23 mouse cellular contexts compared by ENCODE assay signal in genomic region chr13:97261549-97261948, GRCm38 (mm10). TPM values are rescaled to one million over a fixed set of nuclear protein-coding genes. Genes with fewer than 3 reads are reported as not detected.
DNase-seq lines count a peak whose midpoint lies in the region; ATAC-seq and TF ChIP-seq lines count a peak whose summit lies in the region.
"Had no signal": no experiment of that assay in that cellular context is flagged by ENCODE, and none has a peak within 500 bp of the region (broad histone marks: within the 10 kb centered on the region; RNA-seq: fewer than 3 reads in every experiment).

No protein-coding gene starts in this region.

- peak; percentile 35; the same call in 1 of the 2 replicates for ATAC-seq in forebrain, embryonic 14.5 days
- ATAC-seq in forebrain, embryonic 16.5 days = no peak
- ATAC-seq in limb, embryonic 12.5 days (ENCODE audit: insufficient number of reproducible peaks, insufficient read depth, low FRiP score, low TSS enrichment, low read depth) = 0 out of 2 replicates have a peak, but pooled peaks have one; percentile 20
- ATAC-seq in frontal cortex, adult (ENCODE audit: low TSS enrichment) = no peak
- ATAC-seq: CD4-positive, CD25-positive, alpha-beta regulatory T cell, adult 4 months; midbrain, embryonic 16.5 days had no signal

- TF ChIP-seq EP300 in ES-Bruce4 (IDR thresholded peaks at IDR 0.05; ENCODE audit: insufficient read depth, low read depth, low read length) = no peak

- peaks cover 22% of the 10 kb centered on the region for H3K4me1 ChIP-seq in forebrain, embryonic 14.5 days (ENCODE audit: control insufficient read depth, insufficient read depth, low read length)
- H3K4me1 ChIP-seq in forebrain, embryonic 16.5 days (replicated peaks; ENCODE audit: control insufficient read depth, insufficient read depth, low read length) = peaks cover 12% of the 10 kb centered on the region
- peaks cover 31% of the 10 kb centered on the region for H3K4me1 ChIP-seq in limb, embryonic 12.5 days (replicated peaks)
- peaks cover 35% of the 10 kb centered on the region for H3K4me1 ChIP-seq in limb, embryonic 10.5 days
- peaks cover 8% of the 10 kb centered on the region for H3K4me1 ChIP-seq in ES-Bruce4 (ENCODE audit: control insufficient read depth, insufficient read depth, low read length)
- H3K4me1 ChIP-seq: megakaryocyte, embryonic 14.5 days had no signal

- H3K27me3 ChIP-seq in forebrain, embryonic 14.5 days (replicated peaks; ENCODE audit: control insufficient read depth, insufficient read depth, low read length) = no peaks in the 10 kb centered on the region
- no peaks in the 10 kb centered on the region for H3K27me3 ChIP-seq in forebrain, embryonic 16.5 days (replicated peaks; ENCODE audit: control insufficient read depth, insufficient read depth, low read length)
- H3K27me3 ChIP-seq in limb, embryonic 12.5 days = peaks cover 5% of the 10 kb centered on the region; the same call in 1 of the 2 replicates
- H3K27me3 ChIP-seq in limb, embryonic 10.5 days (ENCODE audit: low read depth, poor library complexity, severe bottlenecking) = peaks cover 16% of the 10 kb centered on the region; the same call in 1 of the 2 replicates
- no peaks in the 10 kb centered on the region for H3K27me3 ChIP-seq in ES-Bruce4 (ENCODE audit: control insufficient read depth, insufficient read depth, low read length, poor library complexity, severe bottlenecking)
- H3K27me3 ChIP-seq: embryonic facial prominence, embryonic 15.5 days; stomach, embryonic 15.5 days had no signal

- 51% methylated on average over 8 of the region's 8 CpGs for WGBS in forebrain, embryonic 14.5 days
- WGBS in forebrain, embryonic 16.5 days = 61% methylated on average over 8 of the region's 8 CpGs
- WGBS in limb, embryonic 12.5 days = 62% methylated on average over 8 of the region's 8 CpGs
- 46% methylated on average over 8 of the region's 8 CpGs for WGBS in limb, embryonic 10.5 days

- no peaks in the 10 kb centered on the region for H3K9me3 ChIP-seq in forebrain, embryonic 14.5 days (replicated peaks; ENCODE audit: control insufficient read depth, low read length)
- H3K9me3 ChIP-seq in forebrain, embryonic 16.5 days (ENCODE audit: control insufficient read depth, low read length) = no peaks in the 10 kb centered on the region
- no peaks in the 10 kb centered on the region; the same call in 1 of the 2 replicates for H3K9me3 ChIP-seq in limb, embryonic 12.5 days
- no peaks in the 10 kb centered on the region for H3K9me3 ChIP-seq in limb, embryonic 10.5 days (replicated peaks)
- no peaks in the 10 kb centered on the region for H3K9me3 ChIP-seq in ES-Bruce4 (replicated peaks; ENCODE audit: control insufficient read depth, insufficient read depth, low read length, poor library complexity, severe bottlenecking)
- H3K9me3 ChIP-seq: embryonic facial prominence, embryonic 15.5 days; heart, embryonic 10.5 days; stomach, embryonic 15.5 days had no signal

- no peak for TF ChIP-seq POLR2A in ES-Bruce4 (IDR thresholded peaks at IDR 0.05; ENCODE audit: insufficient read depth, low read length)
- TF ChIP-seq POLR2A in brain, embryonic 14.5 days (IDR thresholded peaks at IDR 0.05; ENCODE audit: borderline replicate concordance, extremely low read depth, insufficient read depth, insufficient read length, poor library complexity, severe bottlenecking) = no peak

- no peak for TF ChIP-seq CTCF in ES-Bruce4 (IDR thresholded peaks at IDR 0.05; ENCODE audit: low read depth, low read length)
- TF ChIP-seq CTCF in brain, embryonic 14.5 days (IDR thresholded peaks at IDR 0.05; ENCODE audit: borderline replicate concordance, extremely low read depth, insufficient read depth, insufficient read length) = no peak

- DNase-seq in forebrain, embryonic 14.5 days (ENCODE audit: low spot score) = no peak
- no peak for DNase-seq in limb, embryonic 10.5 days (ENCODE audit: low spot score)
- DNase-seq in brain, embryonic 14.5 days (ENCODE audit: low read depth) = peak; percentile 16
- DNase-seq in left cerebral cortex, adult 18-20 months (ENCODE audit: low spot score in 2 of 2) = no peak
- DNase-seq: adrenal gland, postnatal 25 days; cerebellum, adult 9-10 months; heart, postnatal 4 days; kidney, adult 18-20 months; layer of hippocampus, adult 9-11 months; left cerebral cortex, postnatal 4 days; lung, postnatal 10 days; thymus, adult 2 months had no signal

- no peak overlapping the region for H3K4me2 ChIP-seq in forebrain, embryonic 14.5 days (ENCODE audit: low read length)
- no peak overlapping the region for H3K4me2 ChIP-seq in forebrain, embryonic 16.5 days (ENCODE audit: low read length)
- no peak overlapping the region for H3K4me2 ChIP-seq in limb, embryonic 12.5 days
- H3K4me2 ChIP-seq: embryonic facial prominence, embryonic 15.5 days; stomach, embryonic 15.5 days had no signal

- no peak overlapping the region for H3K9ac ChIP-seq in forebrain, embryonic 14.5 days (ENCODE audit: low read length)
- H3K9ac ChIP-seq in forebrain, embryonic 16.5 days (replicated peaks; ENCODE audit: low read depth, low read length) = no peak overlapping the region
- H3K9ac ChIP-seq in limb, embryonic 12.5 days (replicated peaks) = no peak overlapping the region
- H3K9ac ChIP-seq in ES-Bruce4 (ENCODE audit: low read depth, poor library complexity, severe bottlenecking) = no peak overlapping the region
- H3K9ac ChIP-seq: embryonic facial prominence, embryonic 15.5 days; stomach, embryonic 15.5 days had no signal

- no peak overlapping the region for H3K27ac ChIP-seq in forebrain, embryonic 14.5 days (ENCODE audit: low read depth, low read length)
- H3K27ac ChIP-seq in forebrain, embryonic 16.5 days (ENCODE audit: low read length) = no peak overlapping the region
- no peak overlapping the region for H3K27ac ChIP-seq in limb, embryonic 12.5 days
- H3K27ac ChIP-seq in limb, embryonic 10.5 days = no peak overlapping the region
- peak overlapping the region; percentile 43 for H3K27ac ChIP-seq in ES-Bruce4 (ENCODE audit: insufficient read depth, low read length)
- H3K27ac ChIP-seq: embryonic facial prominence, embryonic 15.5 days; heart, embryonic 10.5 days; kidney, postnatal 0 days; stomach, embryonic 15.5 days had no signal

- no peak overlapping the region for H3K4me3 ChIP-seq in forebrain, embryonic 14.5 days (ENCODE audit: low read depth, low read length)
- H3K4me3 ChIP-seq in forebrain, embryonic 16.5 days (replicated peaks; ENCODE audit: low read length) = no peak overlapping the region
- H3K4me3 ChIP-seq in limb, embryonic 12.5 days (replicated peaks) = no peak overlapping the region
- H3K4me3 ChIP-seq in limb, embryonic 10.5 days = no peak overlapping the region
- H3K4me3 ChIP-seq in ES-Bruce4 (ENCODE audit: low read depth, low read length) = no peak overlapping the region
- H3K4me3 ChIP-seq: embryonic facial prominence, embryonic 15.5 days; heart, embryonic 10.5 days; megakaryocyte, embryonic 14.5 days; stomach, embryonic 15.5 days had no signal

- H3K36me3 ChIP-seq in forebrain, embryonic 14.5 days (ENCODE audit: control insufficient read depth, insufficient read depth, low read length) = no peaks in the 10 kb centered on the region
- H3K36me3 ChIP-seq in forebrain, embryonic 16.5 days (ENCODE audit: control insufficient read depth, insufficient read depth) = no peaks in the 10 kb centered on the region
- no peaks in the 10 kb centered on the region for H3K36me3 ChIP-seq in limb, embryonic 12.5 days
- no peaks in the 10 kb centered on the region for H3K36me3 ChIP-seq in limb, embryonic 10.5 days
- no peaks in the 10 kb centered on the region for H3K36me3 ChIP-seq in ES-Bruce4 (ENCODE audit: control insufficient read depth, insufficient read depth, low read length, poor library complexity, severe bottlenecking)
- H3K36me3 ChIP-seq: embryonic facial prominence, embryonic 15.5 days; heart, embryonic 10.5 days; stomach, embryonic 15.5 days had no signal

RNA-seq across cellular contexts. Expression of gene Enc1, which starts 20.6 kb away (rescaled TPM):
- 89.5 and 96.5 TPM in 2 replicates for polyA plus RNA-seq in forebrain, embryonic 14.5 days (2014; fragmentation: Nextera tagmentation; extraction: Ambion mirVana)
- polyA plus RNA-seq in forebrain, embryonic 16.5 days (2015; fragmentation: Nextera tagmentation; extraction: Ambion mirVana) = 133 and 143 TPM in 2 replicates
- 5.8 and 6.8 TPM in 2 replicates for polyA plus RNA-seq in limb, embryonic 12.5 days (2016; fragmentation: Nextera tagmentation; extraction: Ambion mirVana)
- polyA plus RNA-seq in limb, embryonic 10.5 days (2016; fragmentation: Nextera tagmentation; extraction: Ambion mirVana) = 2.5 and 4.3 TPM in 2 replicates
- polyA plus RNA-seq in ES-Bruce4 (2011; ENCODE audit: insufficient read depth, insufficient read length, low read depth, missing spikeins) = 83.0 TPM in 2 replicates
- 249 and 303 TPM in 2 replicates for polyA plus RNA-seq in brain, embryonic 14.5 days (2012; rRNA removed)
- total RNA-seq in left cerebral cortex, adult 18-20 months (2021) = 100 to 1,000 TPM; 640 to 678 TPM

Comparison
In these comparisons a context has a peak if more than half of its experiments do, and no peak if none do; other contexts are left out.
1. ATAC-seq: peak in forebrain, embryonic 14.5 days (single experiment) and limb, embryonic 12.5 days (single experiment); none in forebrain, embryonic 16.5 days (single experiment) and frontal cortex, adult (single experiment).
2. RNA of gene Enc1, which starts 20.6 kb away (polyA plus RNA-seq): 249 to 303 TPM in brain, embryonic 14.5 days, 133 to 143 TPM in forebrain, embryonic 16.5 days, 89.5 to 96.5 TPM in forebrain, embryonic 14.5 days and 83.0 TPM in ES-Bruce4; 5.8 to 6.8 TPM in limb, embryonic 12.5 days and 2.5 to 4.3 TPM in limb, embryonic 10.5 days; every median in the first group is over 10 times any median in the second.